10 mouse cellular contexts compared by ENCODE assay signal in the genomic region with DNA sequence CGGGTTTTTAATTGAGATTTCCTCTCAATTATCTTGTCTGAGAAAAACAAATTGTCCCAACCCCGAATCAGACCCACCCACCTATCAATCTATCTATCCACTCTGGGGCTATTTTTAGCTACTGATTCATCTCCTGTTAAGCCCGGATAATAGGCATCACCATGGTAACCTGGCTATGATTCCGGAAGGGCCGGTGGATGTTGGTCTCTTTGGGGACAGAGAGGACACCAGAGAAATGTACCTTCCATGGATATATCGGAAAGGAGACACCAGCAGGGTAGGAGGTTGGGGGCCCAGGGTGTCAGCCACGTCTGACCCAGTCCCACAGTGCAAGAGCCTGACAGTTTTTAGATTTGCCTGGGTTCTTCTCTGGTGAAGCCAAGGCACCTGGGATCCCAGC. TPM values are rescaled to one million over a fixed set of nuclear protein-coding genes. Genes with fewer than 3 reads are reported as not detected.
DNase-seq lines count a peak whose midpoint lies in the region; ATAC-seq lines count a peak whose summit lies in the region.
"Had no signal": no experiment of that assay in that cellular context is flagged by ENCODE, and none has a peak within 500 bp of the region (broad histone marks: within the 10 kb centered on the region; RNA-seq: fewer than 3 reads in every experiment).

No protein-coding gene starts in this region.

- DNase-seq in heart, adult 11 months: peak; percentile 90
- DNase-seq in MN1 (ENCODE audit: low spot score): peak; percentile 78
- DNase-seq in forebrain, embryonic 11.5 days (ENCODE audit: low spot score): no peak
- DNase-seq in urinary bladder, postnatal 25 days (ENCODE audit: low spot score): no peak

- 33% methylated on average over 7 of the region's 7 CpGs for WGBS in heart, embryonic 11.5 days (ENCODE audit: insufficient replicate concordance)
- WGBS in forebrain, embryonic 11.5 days: 16% methylated on average over 7 of the region's 7 CpGs
- 15% methylated on average over 7 of the region's 7 CpGs for WGBS in midbrain, embryonic 12.5 days

- no peak overlapping the region for H3K9ac ChIP-seq in heart, embryonic 11.5 days (ENCODE audit: low read depth, low read length)
- H3K9ac ChIP-seq in forebrain, embryonic 11.5 days (ENCODE audit: low read length): peak overlapping the region; percentile 23; the same call in 1 of the 2 replicates
- H3K9ac ChIP-seq in midbrain, embryonic 12.5 days (replicated peaks): no peak overlapping the region
- H3K9ac ChIP-seq: liver, embryonic 15.5 days had no signal

- H3K4me2 ChIP-seq in heart, embryonic 11.5 days: no peak overlapping the region
- peak overlapping the region; percentile 26; the same call in 1 of the 2 replicates for H3K4me2 ChIP-seq in forebrain, embryonic 11.5 days (ENCODE audit: low read depth, low read length, severe bottlenecking)
- H3K4me2 ChIP-seq in midbrain, embryonic 12.5 days (replicated peaks): peak overlapping the region; percentile 30
- H3K4me2 ChIP-seq: liver, embryonic 15.5 days had no signal

- no peak for ATAC-seq in heart, embryonic 11.5 days (replicated peaks; ENCODE audit: insufficient number of reproducible peaks, low FRiP score, low TSS enrichment)
- ATAC-seq in forebrain, embryonic 11.5 days (replicated peaks; ENCODE audit: low FRiP score): peak; percentile 42; the same call in 1 of the 2 replicates
- no peak for ATAC-seq in midbrain, embryonic 12.5 days (ENCODE audit: low FRiP score, low read depth)
- no peak for ATAC-seq in frontal cortex, adult (ENCODE audit: low TSS enrichment)
- no peak for ATAC-seq in cerebellum, adult (ENCODE audit: insufficient number of reproducible peaks, low FRiP score, low TSS enrichment)
- ATAC-seq: inflammation-experienced regulatory T-cells, adult 6 months had no signal

- H3K9me3 ChIP-seq in heart, embryonic 11.5 days (replicated peaks; ENCODE audit: control insufficient read depth, low read length): peaks cover 3% of the 10 kb centered on the region; the same call in 1 of the 2 replicates
- no peaks in the 10 kb centered on the region for H3K9me3 ChIP-seq in forebrain, embryonic 11.5 days (ENCODE audit: control insufficient read depth, low read length)
- H3K9me3 ChIP-seq in midbrain, embryonic 12.5 days: peaks cover 3% of the 10 kb centered on the region; the same call in 1 of the 2 replicates

- no peaks in the 10 kb centered on the region for H3K27me3 ChIP-seq in heart, embryonic 11.5 days (ENCODE audit: control insufficient read depth, insufficient read depth, low read length)
- no peaks in the 10 kb centered on the region for H3K27me3 ChIP-seq in forebrain, embryonic 11.5 days (ENCODE audit: control insufficient read depth, insufficient read depth, low read length)
- no peaks in the 10 kb centered on the region; the same call in 1 of the 2 replicates for H3K27me3 ChIP-seq in midbrain, embryonic 12.5 days

- H3K4me3 ChIP-seq in heart, embryonic 11.5 days (ENCODE audit: low read depth, low read length): no peak overlapping the region
- H3K4me3 ChIP-seq in forebrain, embryonic 11.5 days (ENCODE audit: low read depth, low read length): no peak overlapping the region
- H3K4me3 ChIP-seq in midbrain, embryonic 12.5 days: no peak overlapping the region
- H3K4me3 ChIP-seq: liver, embryonic 15.5 days had no signal

- peaks cover 18% of the 10 kb centered on the region for H3K4me1 ChIP-seq in heart, embryonic 11.5 days (ENCODE audit: control insufficient read depth, insufficient read depth, low read length)
- peaks cover 10% of the 10 kb centered on the region for H3K4me1 ChIP-seq in forebrain, embryonic 11.5 days (replicated peaks; ENCODE audit: control insufficient read depth, insufficient read depth, low read length)
- H3K4me1 ChIP-seq in midbrain, embryonic 12.5 days: peaks cover 29% of the 10 kb centered on the region
- H3K4me1 ChIP-seq: liver, embryonic 15.5 days had no signal

- no peaks in the 10 kb centered on the region for H3K36me3 ChIP-seq in heart, embryonic 11.5 days (ENCODE audit: control insufficient read depth, insufficient read depth, low read length)
- H3K36me3 ChIP-seq in forebrain, embryonic 11.5 days (ENCODE audit: control insufficient read depth, insufficient read depth, low read length): no peaks in the 10 kb centered on the region
- no peaks in the 10 kb centered on the region for H3K36me3 ChIP-seq in midbrain, embryonic 12.5 days
- H3K36me3 ChIP-seq: liver, embryonic 15.5 days had no signal

- no peak overlapping the region for H3K27ac ChIP-seq in heart, embryonic 11.5 days (ENCODE audit: low read depth, low read length)
- H3K27ac ChIP-seq in forebrain, embryonic 11.5 days (ENCODE audit: low read depth, low read length): peak overlapping the region; percentile 50; the same call in 1 of the 2 replicates
- H3K27ac ChIP-seq in midbrain, embryonic 12.5 days (replicated peaks): peak overlapping the region; percentile 65
- H3K27ac ChIP-seq: liver, embryonic 15.5 days had no signal

RNA-seq across cellular contexts. Expression of a gene that starts 18.2 kb away (rescaled TPM):
- 0.27 and 0.31 TPM in 2 replicates for polyA plus RNA-seq in heart, embryonic 11.5 days (2014; fragmentation: Nextera tagmentation; extraction: Ambion mirVana)
- polyA plus RNA-seq in forebrain, embryonic 11.5 days (2014; fragmentation: Nextera tagmentation; extraction: Ambion mirVana): 0.19 TPM in 1 of 2 replicates, not detected in the other
- 0.45 and 0.60 TPM in 2 replicates for polyA plus RNA-seq in midbrain, embryonic 12.5 days (2016; fragmentation: Nextera tagmentation; extraction: Ambion mirVana)

RNA-seq across cellular contexts. Expression of a gene that starts 22.7 kb away (rescaled TPM):
- 6.6 and 8.1 TPM in 2 replicates for polyA plus RNA-seq in heart, embryonic 11.5 days (2014; fragmentation: Nextera tagmentation; extraction: Ambion mirVana)
- 2.9 and 4.3 TPM in 2 replicates for polyA plus RNA-seq in forebrain, embryonic 11.5 days (2014; fragmentation: Nextera tagmentation; extraction: Ambion mirVana)
- polyA plus RNA-seq in midbrain, embryonic 12.5 days (2016; fragmentation: Nextera tagmentation; extraction: Ambion mirVana): 2.3 and 2.6 TPM in 2 replicates

RNA-seq across cellular contexts. Expression of a gene that starts 33.3 kb away (rescaled TPM):
- 1,217 and 1,331 TPM in 2 replicates for polyA plus RNA-seq in heart, embryonic 11.5 days (2014; fragmentation: Nextera tagmentation; extraction: Ambion mirVana)
- 1,219 and 1,311 TPM in 2 replicates for polyA plus RNA-seq in forebrain, embryonic 11.5 days (2014; fragmentation: Nextera tagmentation; extraction: Ambion mirVana)
- polyA plus RNA-seq in midbrain, embryonic 12.5 days (2016; fragmentation: Nextera tagmentation; extraction: Ambion mirVana): 1,023 and 1,075 TPM in 2 replicates

RNA-seq across cellular contexts. Expression of a gene that starts 50.6 kb away (rescaled TPM):
- polyA plus RNA-seq in heart, embryonic 11.5 days (2014; fragmentation: Nextera tagmentation; extraction: Ambion mirVana): 1.0 and 1.3 TPM in 2 replicates
- 0.81 and 1.5 TPM in 2 replicates for polyA plus RNA-seq in forebrain, embryonic 11.5 days (2014; fragmentation: Nextera tagmentation; extraction: Ambion mirVana)
- polyA plus RNA-seq in midbrain, embryonic 12.5 days (2016; fragmentation: Nextera tagmentation; extraction: Ambion mirVana): 0.56 TPM in 2 replicates
- polyA plus RNA-seq: inflammation-experienced regulatory T-cells, adult 6 months had no signal

Comparison
In these comparisons a context has a peak if more than half of its experiments do, and no peak if none do; other contexts are left out.
1. DNase-seq: peak in heart, adult 11 months (single experiment) and MN1 (single experiment); none in forebrain, embryonic 11.5 days (single experiment) and urinary bladder, postnatal 25 days (single experiment).